Mouse (Mus musculus): Measurements from ENCODE around the gene Vti1a. TPM values are rescaled to one million over a fixed set of nuclear protein-coding genes. Genes with fewer than 3 reads are reported as not detected.
A peak's percentile ranks its signal among the peaks of the same experiment; 100 is the strongest.

Vti1a gene
- polyA plus RNA-seq, 1 experiment from 2014 or later: 22.8 TPM

GRCm38 (mm10) chr19:55641891-55642290 lies 325.8 kb downstream of the Vti1a start:
- Histone ChIP-seq H3K27me3 (replicated peaks; ENCODE audit: control insufficient read depth, insufficient read depth, low read length) (0 out of 2 replicates have a peak, but pooled peaks cover 4% of the 10 kb centered on the region), H3K4me1 (ENCODE audit: control insufficient read depth, insufficient read depth, low read length) (0 out of 2 replicates have a peak, but pooled peaks cover 5% of the 10 kb centered on the region), H3K36me3 (ENCODE audit: control insufficient read depth, insufficient read depth, low read length) (no peaks in the 10 kb centered on the region), H3K4me2 (ENCODE audit: low read length) (no peak overlapping the region), H3K4me3 (ENCODE audit: low read depth, low read length) (no peak overlapping the region), H3K9ac (ENCODE audit: low read length) (no peak overlapping the region), H3K27ac (ENCODE audit: low read depth, low read length) (no peak overlapping the region), H3K9me3 (replicated peaks; ENCODE audit: control insufficient read depth, low read length) (no peaks in the 10 kb centered on the region)
- DNase-seq (ENCODE audit: low spot score) (no peak), ATAC-seq (no peak)
- 77% methylated on average over 2 of the region's 2 CpGs for WGBS

- Histone ChIP-seq H3K9ac (ENCODE audit: low read length) (no peak overlapping the region), H3K4me1 (ENCODE audit: control insufficient read depth, insufficient read depth, low read length) (0 out of 2 replicates have a peak, but pooled peaks cover 5% of the 10 kb centered on the region), H3K36me3 (ENCODE audit: control insufficient read depth, insufficient read depth, low read length) (no peaks in the 10 kb centered on the region), H3K27me3 (replicated peaks; ENCODE audit: control insufficient read depth, insufficient read depth, low read length) (0 out of 2 replicates have a peak, but pooled peaks cover 4% of the 10 kb centered on the region), H3K4me3 (ENCODE audit: low read depth, low read length) (no peak overlapping the region), H3K9me3 (replicated peaks; ENCODE audit: control insufficient read depth, low read length) (no peaks in the 10 kb centered on the region), H3K4me2 (ENCODE audit: low read length) (no peak overlapping the region), H3K27ac (ENCODE audit: low read depth, low read length) (no peak overlapping the region)
- 33% methylated on average over 11 of the region's 11 CpGs for WGBS
- DNase-seq (ENCODE audit: low spot score): no peak
- no peak for ATAC-seq
Measured at GRCm38 (mm10) chr19:55642361-55642760, 326.3 kb downstream of the Vti1a start.

GRCm38 (mm10) chr19:55643288-55643901 lies 327.3 kb downstream of the Vti1a start:
- no peaks in the 10 kb centered on the region for H3K9me3 ChIP-seq (replicated peaks; ENCODE audit: control insufficient read depth, low read length)
- 0 out of 2 replicates have a peak overlapping the region, but pooled peaks have one; percentile 10 for H3K9ac ChIP-seq (ENCODE audit: low read length)
- WGBS: 8% methylated on average over 14 of the region's 14 CpGs
- no peak overlapping the region for H3K27ac ChIP-seq (ENCODE audit: low read depth, low read length)
- peak overlapping the region; percentile 46 for H3K4me2 ChIP-seq (ENCODE audit: low read length)
- H3K27me3 ChIP-seq (replicated peaks; ENCODE audit: control insufficient read depth, insufficient read depth, low read length): 0 out of 2 replicates have a peak, but pooled peaks cover 4% of the 10 kb centered on the region
- no peaks in the 10 kb centered on the region for H3K36me3 ChIP-seq (ENCODE audit: control insufficient read depth, insufficient read depth, low read length)
- 0 out of 2 replicates have a peak, but pooled peaks cover 5% of the 10 kb centered on the region for H3K4me1 ChIP-seq (ENCODE audit: control insufficient read depth, insufficient read depth, low read length)
- ATAC-seq (0 out of 2 replicates have a peak, but pooled peaks have one; percentile 44), DNase-seq (ENCODE audit: low spot score) (peak; percentile 51)
- H3K4me3 ChIP-seq (ENCODE audit: low read depth, low read length): peak overlapping the region; percentile 19

- WGBS: 71% methylated on average over 13 of the region's 13 CpGs
- H3K9me3 ChIP-seq (replicated peaks; ENCODE audit: control insufficient read depth, low read length): no peaks in the 10 kb centered on the region
- no peaks in the 10 kb centered on the region for H3K36me3 ChIP-seq (ENCODE audit: control insufficient read depth, insufficient read depth, low read length)
- H3K4me2 ChIP-seq (ENCODE audit: low read length): peak overlapping the region; percentile 46
- ATAC-seq: no peak
- H3K9ac ChIP-seq (ENCODE audit: low read length): 0 out of 2 replicates have a peak overlapping the region, but pooled peaks have one; percentile 10
- H3K4me3 ChIP-seq (ENCODE audit: low read depth, low read length): no peak overlapping the region
- H3K4me1 ChIP-seq (ENCODE audit: control insufficient read depth, insufficient read depth, low read length): 0 out of 2 replicates have a peak, but pooled peaks cover 5% of the 10 kb centered on the region
- H3K27ac ChIP-seq (ENCODE audit: low read depth, low read length): no peak overlapping the region
- no peak for DNase-seq (ENCODE audit: low spot score)
- H3K27me3 ChIP-seq (replicated peaks; ENCODE audit: control insufficient read depth, insufficient read depth, low read length): 0 out of 2 replicates have a peak, but pooled peaks cover 4% of the 10 kb centered on the region
Measured at GRCm38 (mm10) chr19:55643931-55644330, 327.8 kb downstream of the Vti1a start.

GRCm38 (mm10) chr19:55649363-55649762 lies 333.3 kb downstream of the Vti1a start:
- 94% methylated on average over 10 of the region's 10 CpGs for WGBS
- Histone ChIP-seq H3K9ac (ENCODE audit: low read length) (no peak overlapping the region), H3K9me3 (replicated peaks; ENCODE audit: control insufficient read depth, low read length) (no peaks in the 10 kb centered on the region), H3K27me3 (replicated peaks; ENCODE audit: control insufficient read depth, insufficient read depth, low read length) (0 out of 2 replicates have a peak, but pooled peaks cover 4% of the 10 kb centered on the region), H3K36me3 (ENCODE audit: control insufficient read depth, insufficient read depth, low read length) (no peaks in the 10 kb centered on the region), H3K4me2 (ENCODE audit: low read length) (no peak overlapping the region), H3K4me1 (ENCODE audit: control insufficient read depth, insufficient read depth, low read length) (no peaks in the 10 kb centered on the region), H3K4me3 (ENCODE audit: low read depth, low read length) (no peak overlapping the region), H3K27ac (ENCODE audit: low read depth, low read length) (no peak overlapping the region)
- ATAC-seq (no peak), DNase-seq (ENCODE audit: low spot score) (no peak)

- Histone ChIP-seq H3K27me3 (replicated peaks; ENCODE audit: control insufficient read depth, insufficient read depth, low read length) (no peaks in the 10 kb centered on the region), H3K36me3 (ENCODE audit: control insufficient read depth, insufficient read depth, low read length) (no peaks in the 10 kb centered on the region), H3K4me2 (ENCODE audit: low read length) (no peak overlapping the region), H3K4me3 (ENCODE audit: low read depth, low read length) (no peak overlapping the region), H3K9me3 (replicated peaks; ENCODE audit: control insufficient read depth, low read length) (no peaks in the 10 kb centered on the region), H3K27ac (ENCODE audit: low read depth, low read length) (no peak overlapping the region), H3K9ac (ENCODE audit: low read length) (no peak overlapping the region), H3K4me1 (ENCODE audit: control insufficient read depth, insufficient read depth, low read length) (no peaks in the 10 kb centered on the region)
- 92% methylated on average over 9 of the region's 9 CpGs for WGBS
- DNase-seq (ENCODE audit: low spot score) (no peak), ATAC-seq (no peak)
Measured at GRCm38 (mm10) chr19:55651017-55651416, 334.9 kb downstream of the Vti1a start.

- DNase-seq (ENCODE audit: low spot score): no peak
- no peak for ATAC-seq
- Histone ChIP-seq H3K4me2 (ENCODE audit: low read length) (no peak overlapping the region), H3K27ac (ENCODE audit: low read depth, low read length) (no peak overlapping the region), H3K4me1 (ENCODE audit: control insufficient read depth, insufficient read depth, low read length) (no peaks in the 10 kb centered on the region), H3K9ac (ENCODE audit: low read length) (no peak overlapping the region), H3K27me3 (replicated peaks; ENCODE audit: control insufficient read depth, insufficient read depth, low read length) (no peaks in the 10 kb centered on the region), H3K36me3 (ENCODE audit: control insufficient read depth, insufficient read depth, low read length) (no peaks in the 10 kb centered on the region), H3K4me3 (ENCODE audit: low read depth, low read length) (no peak overlapping the region), H3K9me3 (replicated peaks; ENCODE audit: control insufficient read depth, low read length) (no peaks in the 10 kb centered on the region)
- 86% methylated on average over 7 of the region's 7 CpGs for WGBS
Measured at GRCm38 (mm10) chr19:55652693-55653265, 336.7 kb downstream of the Vti1a start.

- H3K9ac ChIP-seq (ENCODE audit: low read length): no peak overlapping the region
- no peak overlapping the region for H3K4me3 ChIP-seq (ENCODE audit: low read depth, low read length)
- ATAC-seq: no peak
- no peak overlapping the region for H3K27ac ChIP-seq (ENCODE audit: low read depth, low read length)
- no peaks in the 10 kb centered on the region for H3K36me3 ChIP-seq (ENCODE audit: control insufficient read depth, insufficient read depth, low read length)
- H3K4me1 ChIP-seq (ENCODE audit: control insufficient read depth, insufficient read depth, low read length): peaks cover 3% of the 10 kb centered on the region; the same call in 1 of the 2 replicates
- no peaks in the 10 kb centered on the region for H3K27me3 ChIP-seq (replicated peaks; ENCODE audit: control insufficient read depth, insufficient read depth, low read length)
- H3K9me3 ChIP-seq (replicated peaks; ENCODE audit: control insufficient read depth, low read length): no peaks in the 10 kb centered on the region
- H3K4me2 ChIP-seq (ENCODE audit: low read length): no peak overlapping the region
- 93% methylated on average over 11 of the region's 11 CpGs for WGBS
- no peak for DNase-seq (ENCODE audit: low spot score)
Measured at GRCm38 (mm10) chr19:55660165-55660564, 344.1 kb downstream of the Vti1a start.
